Mouse (Mus musculus): Measurements from ENCODE around the gene Ppp1r9a.

DNA sequence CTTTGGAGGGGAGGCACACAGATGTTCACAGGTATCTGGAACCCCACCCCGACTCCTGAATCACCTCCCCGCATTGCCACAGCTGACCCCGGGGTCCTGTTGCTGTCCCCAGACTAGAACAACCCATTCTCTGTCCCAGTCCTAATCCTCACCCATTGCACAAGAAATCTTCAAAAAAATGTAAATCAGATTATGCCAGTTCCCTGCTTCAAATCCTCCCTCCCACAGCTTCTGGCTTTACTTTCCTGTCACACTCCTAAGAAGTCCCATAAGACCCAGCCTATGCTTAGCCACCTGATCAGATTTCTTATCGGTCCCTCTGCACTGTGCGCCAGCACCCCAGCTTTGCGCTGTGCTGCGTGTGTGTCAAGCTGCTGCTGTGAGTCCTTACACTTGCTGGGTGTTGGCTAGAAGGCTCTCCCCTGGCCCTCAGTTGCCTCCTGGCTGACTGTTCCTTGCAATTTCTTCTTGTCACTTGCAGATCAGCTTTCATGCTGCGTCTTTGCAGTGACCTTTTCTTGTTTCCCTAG, 296.7 kb downstream of the Ppp1r9a start:
- TF ChIP-seq POLR2A (IDR thresholded peaks at IDR 0.05; ENCODE audit: borderline replicate concordance, control insufficient read depth, low read depth, low read length), result no peak
- no peak for TF ChIP-seq CTCF (IDR thresholded peaks at IDR 0.05; ENCODE audit: control insufficient read depth, insufficient read depth, low read length)
